Mouse (Mus musculus): ENCODE results near the gene Tpo.

The Tpo gene

GRCm38 (mm10) chr12:30020447-30020846 lies 112.0 kb downstream of the Tpo start:
- no peak for DNase-seq (ENCODE audit: low read depth, low spot score)

GRCm38 (mm10) chr12:30017131-30017530 lies 115.3 kb downstream of the Tpo start:
- no peak for DNase-seq (ENCODE audit: low read depth, low spot score)

- DNase-seq (ENCODE audit: low read depth, low spot score): no peak
Observed at GRCm38 (mm10) chr12:30015501-30015900, 116.9 kb downstream of the Tpo start.

- no peak for DNase-seq (ENCODE audit: low read depth, low spot score)
Observed at GRCm38 (mm10) chr12:30008741-30009140, 123.7 kb downstream of the Tpo start.

- DNase-seq (ENCODE audit: low read depth, low spot score): no peak
Observed at GRCm38 (mm10) chr12:30006586-30006985, 125.8 kb downstream of the Tpo start.

Data from ZHBTc4 (cell line).